Mouse (Mus musculus) kidney, postnatal 10 days (tissue): ENCODE measurements around the gene Akr1cl.
"Not testable (repeated sequence)": the region's sequence is repeated elsewhere in the genome, so short reads cannot be mapped to it uniquely, and the experiment has no call there.

Experiments
- DNase-seq: peaks from one replicate; pipeline ENCODE4 v3.0.0; 2021; ENCODE audit warnings: mixed read lengths

The Akr1cl gene

DNA sequence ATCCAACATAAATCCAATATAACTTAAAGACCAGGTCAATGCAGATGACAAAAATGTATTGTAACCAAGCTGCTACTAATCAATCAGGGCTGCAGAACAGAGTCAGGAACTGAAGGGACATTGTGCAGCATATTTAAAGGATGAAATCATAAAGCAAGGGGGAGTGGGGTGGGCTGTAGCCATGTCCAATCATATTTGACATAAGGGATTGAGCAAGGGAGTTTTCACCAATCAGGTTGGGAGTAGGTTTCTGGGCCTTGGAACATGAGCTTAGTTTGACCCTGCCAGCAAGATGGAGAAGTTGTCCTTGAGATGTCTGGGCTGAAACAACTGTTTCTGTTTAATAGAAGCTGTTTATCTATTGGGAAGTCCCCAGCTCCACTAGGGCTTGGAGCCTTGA lies at the start of gene Akr1cl:
TSS of gene Akr1cl (minus strand) at position 119 of the 400 bp plus-strand sequence.
- no peak for DNase-seq

DNA sequence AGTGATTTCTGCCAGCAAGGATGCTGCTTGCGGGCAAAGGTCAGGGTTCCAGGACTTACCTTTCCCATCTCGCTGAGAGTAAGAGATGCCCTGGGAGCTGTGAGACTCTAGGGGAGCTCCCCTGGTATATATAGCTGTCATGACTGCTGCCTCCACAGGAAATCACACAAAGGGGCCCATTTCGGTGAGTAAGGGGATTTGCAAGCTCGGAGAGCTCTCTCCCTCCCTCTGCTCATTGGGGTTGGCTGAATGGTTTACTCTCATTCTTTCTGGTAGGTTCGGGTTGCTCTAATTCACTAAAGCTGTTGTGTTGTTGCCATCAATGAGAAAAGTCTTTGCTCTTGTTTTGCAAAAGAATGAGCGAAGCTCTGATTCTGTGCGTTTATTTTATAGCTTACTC lies 49.6 kb upstream of the Akr1cl start, which contains the start of gene Crygb:
TSS of gene Crygb (minus strand) at position 101 of the 400 bp plus-strand sequence.
- no peak for DNase-seq

DNA sequence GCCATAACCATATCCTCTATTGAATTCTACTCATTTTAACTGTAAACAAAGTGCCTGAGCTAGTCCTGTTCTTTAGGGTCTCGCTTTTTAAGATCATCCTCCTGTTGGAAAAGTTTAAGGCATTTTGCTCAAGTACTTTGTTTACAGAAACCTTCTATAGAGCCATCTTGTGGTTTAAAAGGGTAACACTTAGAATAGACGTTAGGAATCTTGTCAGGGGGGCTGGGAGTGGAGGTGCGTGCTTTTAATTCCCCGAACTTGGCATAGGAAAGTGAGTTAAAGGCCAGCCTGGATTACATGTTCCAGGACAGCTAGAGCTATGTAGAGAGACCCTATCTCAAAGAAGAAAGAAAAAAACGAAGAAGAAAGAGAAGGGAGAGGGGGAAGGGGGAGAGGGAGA lies 43.0 kb upstream of the Akr1cl start:
- DNase-seq, result no peak

DNA sequence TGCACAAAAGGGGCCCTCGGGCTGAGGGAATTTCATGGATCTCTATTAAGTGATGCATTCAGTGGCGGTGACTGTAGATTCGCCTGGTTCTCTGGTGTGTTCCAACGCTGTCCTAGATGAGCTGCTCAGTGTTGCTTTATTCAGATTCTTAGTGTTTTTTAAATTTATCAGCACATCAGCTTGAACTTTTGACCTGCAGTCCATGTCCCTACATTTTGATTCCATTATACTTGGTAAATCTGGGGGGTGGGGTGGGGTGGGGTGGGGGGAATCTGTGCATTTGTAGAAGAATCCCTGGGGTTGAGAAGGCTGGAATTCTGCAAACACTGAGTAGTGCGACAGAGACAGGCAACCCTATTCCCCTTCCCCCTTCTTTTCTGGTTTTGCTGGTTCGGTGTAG lies 41.0 kb upstream of the Akr1cl start, which contains the start of gene Crygc:
TSS of gene Crygc (minus strand) at position 101 of the 400 bp plus-strand sequence.
- DNase-seq, result no peak

DNA sequence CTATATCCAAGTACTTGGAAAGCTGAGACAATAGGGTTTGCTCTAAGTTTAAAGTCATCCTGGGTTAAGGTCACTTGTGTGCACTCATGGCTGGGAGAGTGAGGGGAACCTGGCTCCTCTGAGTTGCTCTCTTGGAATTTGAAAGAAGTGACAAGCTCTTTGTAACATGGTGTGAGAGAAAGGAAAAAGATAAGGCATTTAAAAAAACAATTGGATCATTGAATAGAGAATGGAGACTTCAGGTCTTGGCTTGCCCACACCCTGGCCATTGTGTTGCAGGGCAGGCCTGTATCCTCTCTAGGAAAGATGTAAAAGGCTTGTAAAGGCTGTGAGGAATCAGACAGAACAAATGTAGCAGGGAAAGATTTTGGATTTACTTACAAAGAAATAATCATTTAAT lies 35.3 kb upstream of the Akr1cl start:
- DNase-seq, result no peak

DNA sequence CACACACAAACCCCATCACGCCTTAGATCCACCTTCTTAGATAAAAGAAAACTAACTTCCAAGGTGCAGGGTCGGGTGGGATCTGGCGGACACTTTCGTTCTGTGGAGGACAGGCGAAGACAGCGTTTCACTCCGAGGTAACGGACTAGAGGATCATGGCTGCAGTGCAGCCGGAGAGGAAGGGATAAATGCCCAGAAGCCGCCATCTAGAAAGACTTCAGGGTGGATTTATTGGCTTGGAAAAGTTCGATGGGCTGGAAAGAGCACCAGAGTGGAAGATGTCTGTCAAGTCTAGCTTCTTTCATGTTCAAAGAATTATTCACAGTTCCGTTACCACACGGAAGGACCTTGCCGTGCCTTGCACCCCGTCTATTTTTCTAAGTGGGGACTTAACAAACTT lies 31.6 kb upstream of the Akr1cl start:
- DNase-seq, result no peak

DNA sequence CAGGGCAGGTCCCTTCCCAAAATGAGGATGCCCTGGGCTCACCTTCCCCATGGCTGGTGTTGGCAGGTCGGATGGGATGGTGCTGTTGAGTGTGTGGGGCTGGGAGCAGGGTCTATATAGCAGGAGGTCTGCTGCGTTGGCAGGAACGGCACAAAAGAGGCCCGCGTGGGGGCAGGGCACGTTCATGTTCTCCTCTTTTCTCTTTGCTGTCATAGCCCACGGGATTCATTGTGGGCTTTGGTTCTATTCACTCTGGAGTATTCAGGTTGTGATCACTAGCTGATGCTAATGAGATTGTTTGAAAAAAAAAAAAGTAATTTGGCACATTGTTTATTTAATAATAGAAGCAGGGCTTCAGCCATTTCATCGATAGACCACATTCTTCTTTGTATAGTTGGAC lies 30.8 kb upstream of the Akr1cl start, which contains the start of gene Crygd:
TSS of gene Crygd (minus strand) at position 101 of the 400 bp plus-strand sequence.
- DNase-seq, result no peak

DNA sequence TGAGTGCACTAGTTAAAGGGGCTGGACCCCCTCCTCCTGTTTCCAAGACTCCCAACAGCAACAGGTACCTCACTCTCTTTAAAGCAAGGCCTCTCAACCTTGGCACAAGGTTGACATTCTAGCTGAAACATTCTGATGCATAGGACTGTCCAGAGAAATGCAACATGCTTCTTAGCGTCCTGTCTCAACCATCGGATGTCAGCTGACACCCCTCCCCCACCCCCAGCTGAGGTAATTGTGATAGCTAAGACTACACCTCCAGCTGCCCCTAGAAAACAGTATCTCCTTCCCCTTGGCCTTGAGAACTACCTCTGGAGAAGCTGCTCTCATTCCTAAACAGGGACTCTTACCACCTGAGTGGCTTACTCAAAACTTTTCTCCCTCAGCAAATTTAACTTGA lies 19.6 kb upstream of the Akr1cl start:
- no peak for DNase-seq

DNA sequence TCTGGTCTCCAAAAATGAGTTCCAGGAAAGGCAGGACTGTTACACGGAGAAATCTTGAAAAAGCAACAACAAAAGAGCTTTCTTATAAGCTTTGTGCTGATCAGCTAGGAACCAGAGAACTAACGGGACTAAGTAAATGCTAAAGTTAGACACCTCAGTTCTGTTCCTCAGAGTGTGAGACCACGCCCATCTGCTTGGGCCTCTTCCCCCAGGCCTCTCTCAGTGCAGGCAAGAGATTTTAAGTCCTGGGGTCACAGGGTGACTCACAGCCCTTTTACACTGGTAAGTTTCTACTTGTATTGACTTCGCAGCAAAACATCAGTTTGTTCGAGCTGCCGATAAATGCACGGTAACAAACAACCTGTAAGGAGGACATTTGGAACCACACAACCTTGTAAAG lies 19.1 kb upstream of the Akr1cl start:
- DNase-seq, result no peak

DNA sequence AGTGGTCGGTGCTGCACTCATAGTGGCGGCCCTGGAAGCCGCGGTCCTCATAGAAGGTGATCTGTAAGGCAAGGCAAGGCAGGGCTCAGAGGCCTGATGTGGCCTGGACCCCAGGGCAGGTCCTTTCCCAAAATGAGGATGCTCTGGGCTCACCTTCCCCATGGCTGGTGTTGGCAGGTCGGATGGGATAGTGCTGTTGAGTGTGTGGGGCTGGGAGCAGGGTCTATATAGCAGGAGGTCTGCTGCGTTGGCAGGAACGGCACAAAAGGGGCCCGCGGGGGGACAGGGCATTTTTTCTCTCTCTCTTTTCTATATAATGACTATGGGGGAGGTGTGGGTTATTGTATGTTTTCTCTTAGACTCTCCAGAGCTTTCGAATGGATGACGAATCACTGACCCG lies 18.4 kb upstream of the Akr1cl start, which contains the start of gene Cryge:
TSS of gene Cryge (minus strand) at position 198 of the 400 bp plus-strand sequence.
- DNase-seq, result not testable (repeated sequence)

DNA sequence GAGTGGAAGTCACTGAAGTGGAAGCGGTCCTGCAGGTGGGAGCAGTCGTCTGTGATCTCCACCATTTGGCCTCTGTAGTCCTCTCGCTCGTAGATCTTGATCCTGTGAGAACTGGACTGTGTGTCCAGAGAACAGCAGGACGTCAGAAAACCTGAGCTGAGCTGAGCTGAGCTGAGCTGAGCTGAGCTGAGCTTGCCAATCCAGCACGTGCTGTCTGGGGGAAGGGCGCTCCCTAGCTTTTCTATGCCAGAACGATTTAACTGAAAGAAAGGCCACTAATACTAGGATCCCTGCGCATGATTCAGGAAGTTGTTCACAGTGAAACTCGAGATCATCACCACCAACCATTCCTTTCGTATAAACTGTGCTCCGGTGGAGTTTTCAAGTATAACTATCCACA lies 16.2 kb upstream of the Akr1cl start:
- peak; percentile 66 for DNase-seq

DNA sequence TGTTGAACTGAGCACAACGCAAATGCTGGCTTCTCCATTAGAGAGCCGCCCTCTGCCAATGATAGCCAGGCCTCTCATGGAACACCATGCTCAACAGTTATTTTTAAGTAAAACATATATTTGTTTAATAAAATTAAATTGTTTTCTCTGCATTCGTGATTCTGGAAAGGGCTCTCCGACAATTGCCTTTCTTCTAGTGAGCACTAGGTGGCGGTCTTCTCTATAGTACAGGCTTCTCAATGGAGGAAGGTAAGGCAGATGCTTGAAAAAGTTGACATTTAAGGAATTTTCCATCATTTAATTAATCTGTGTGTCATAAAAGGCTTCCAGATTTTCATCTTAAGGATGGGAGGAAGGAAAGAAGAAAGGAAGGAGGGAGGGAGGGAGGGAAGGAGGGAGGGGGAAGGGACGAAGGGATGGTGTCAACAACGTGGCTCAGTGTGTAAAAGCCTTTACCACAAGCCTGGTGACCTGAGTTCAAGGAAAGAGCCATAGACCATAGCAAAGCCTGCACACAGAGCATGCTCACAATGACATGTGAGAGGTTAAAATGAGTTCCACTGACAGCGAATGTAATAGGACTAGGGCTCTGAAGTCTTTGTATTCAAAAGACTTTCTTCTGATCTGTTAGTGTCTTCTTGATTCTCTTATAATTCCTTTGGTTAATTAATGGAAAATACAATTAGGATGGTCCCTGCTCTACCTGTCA lies 14.0 kb upstream of the Akr1cl start:
- DNase-seq, result peak; percentile 38

DNA sequence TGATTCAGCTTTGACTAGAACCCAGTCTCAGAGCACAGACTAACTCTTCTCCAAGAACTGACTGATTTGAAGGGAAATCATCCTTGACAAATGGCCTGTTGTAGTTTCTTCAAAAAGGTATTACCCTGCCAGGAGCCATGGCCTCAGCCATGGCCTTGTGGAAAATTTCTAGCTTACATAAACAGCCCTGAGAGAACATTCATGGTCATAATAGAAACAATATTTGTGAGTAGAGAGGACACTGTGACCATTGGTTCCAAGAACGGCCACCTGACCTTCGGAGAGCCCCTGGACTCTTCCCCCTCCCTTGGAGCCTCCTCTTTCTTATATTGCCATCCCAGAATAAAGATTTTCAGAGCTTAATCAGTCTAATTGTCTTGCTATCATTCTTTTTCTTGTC lies 10.9 kb upstream of the Akr1cl start:
- no peak for DNase-seq

DNA sequence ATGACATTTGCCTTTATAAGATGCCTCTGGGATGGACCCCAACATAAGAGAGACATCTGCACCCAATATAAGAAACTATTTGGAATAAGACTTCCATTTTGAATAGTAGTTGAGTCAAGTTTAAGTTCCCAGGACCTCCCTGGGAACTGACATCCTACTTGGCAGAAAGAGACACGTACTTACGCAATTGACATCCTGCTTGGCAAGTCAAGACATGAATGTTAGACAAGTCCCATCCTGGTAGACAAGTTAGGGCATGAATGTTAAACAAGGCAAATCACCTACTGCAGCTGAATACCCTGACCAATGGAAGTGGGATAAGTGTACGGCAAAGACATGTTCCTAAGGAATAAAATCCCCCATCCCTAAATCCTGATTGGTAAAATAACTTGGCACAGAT lies 9.3 kb upstream of the Akr1cl start:
- no peak for DNase-seq

DNA sequence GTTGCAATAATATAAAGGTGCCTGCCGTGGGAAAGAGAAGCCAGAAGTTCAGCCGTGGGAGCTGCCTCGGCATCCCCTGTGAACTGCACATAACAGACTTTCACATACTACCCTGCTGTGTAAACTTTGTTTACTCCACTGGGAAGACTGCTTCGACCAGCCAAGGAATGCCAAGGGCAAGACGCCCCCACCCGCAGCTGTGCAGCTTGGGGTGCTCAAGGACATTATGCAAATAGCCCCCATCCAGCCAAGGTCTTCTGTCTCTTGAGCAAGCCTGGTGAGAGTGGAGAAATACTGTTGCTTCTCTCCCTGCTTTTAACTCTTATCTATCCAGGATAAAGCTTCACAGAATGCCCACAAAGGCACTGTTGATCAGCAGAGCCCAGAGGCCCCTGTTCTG lies 8.2 kb upstream of the Akr1cl start:
- DNase-seq, result no peak

DNA sequence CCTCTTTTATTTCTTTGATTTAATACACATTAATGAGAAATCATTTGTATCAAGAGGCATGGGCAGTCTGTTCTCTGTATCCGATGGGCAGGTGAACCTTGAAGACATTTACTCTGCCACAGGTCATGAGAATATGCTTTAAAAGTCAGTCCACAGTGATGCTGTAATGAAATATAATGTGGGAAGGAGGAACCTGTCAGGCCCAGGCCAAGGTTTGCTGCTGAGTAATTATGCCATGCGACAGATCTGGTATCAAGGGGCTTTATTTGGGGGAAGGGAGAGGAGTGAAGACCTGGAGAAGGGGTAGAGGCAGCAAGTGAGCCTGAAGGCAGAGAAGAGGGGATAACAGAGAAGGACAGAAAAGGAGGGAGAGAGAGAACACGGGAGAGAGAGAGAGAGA lies 7.1 kb upstream of the Akr1cl start:
- DNase-seq, result no peak

DNA sequence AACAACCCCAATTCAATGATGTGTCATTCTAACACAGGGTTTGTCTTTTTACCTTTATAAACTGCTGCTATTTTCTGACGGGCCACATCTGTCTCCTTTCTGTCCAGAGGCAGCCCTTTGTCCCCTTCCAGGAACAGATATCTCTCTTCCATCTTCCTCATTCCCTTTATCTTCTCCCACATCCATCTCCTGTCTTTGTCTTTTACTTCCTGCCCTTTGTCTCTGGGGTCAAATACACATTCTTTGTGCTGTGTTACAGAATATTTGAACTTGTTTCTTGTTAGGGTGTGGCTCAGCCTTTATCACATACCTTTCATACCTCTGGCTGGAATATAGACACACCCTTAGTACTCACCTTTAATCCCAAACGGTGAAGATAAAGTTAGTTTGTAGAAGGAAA lies 5.0 kb upstream of the Akr1cl start:
- DNase-seq, result no peak

DNA sequence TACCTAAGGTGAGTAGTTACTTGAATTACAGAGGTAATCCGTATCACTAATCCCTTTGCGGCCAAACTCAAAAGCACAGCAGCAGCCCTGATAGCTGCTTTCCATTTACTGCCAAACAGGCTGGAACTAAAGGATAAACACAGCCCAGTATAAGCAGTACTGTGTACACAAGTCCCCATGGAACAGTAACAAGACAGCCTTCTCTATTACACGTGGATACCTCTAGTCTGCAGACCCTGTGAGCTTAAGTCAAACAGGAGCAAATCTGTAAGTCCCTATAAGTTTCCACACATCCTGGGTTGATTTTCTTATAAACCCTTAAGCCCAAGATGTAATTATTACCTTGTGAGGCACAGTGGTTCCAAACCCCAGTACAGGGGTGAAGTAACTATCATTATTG lies 3.0 kb upstream of the Akr1cl start:
- no peak for DNase-seq

DNA sequence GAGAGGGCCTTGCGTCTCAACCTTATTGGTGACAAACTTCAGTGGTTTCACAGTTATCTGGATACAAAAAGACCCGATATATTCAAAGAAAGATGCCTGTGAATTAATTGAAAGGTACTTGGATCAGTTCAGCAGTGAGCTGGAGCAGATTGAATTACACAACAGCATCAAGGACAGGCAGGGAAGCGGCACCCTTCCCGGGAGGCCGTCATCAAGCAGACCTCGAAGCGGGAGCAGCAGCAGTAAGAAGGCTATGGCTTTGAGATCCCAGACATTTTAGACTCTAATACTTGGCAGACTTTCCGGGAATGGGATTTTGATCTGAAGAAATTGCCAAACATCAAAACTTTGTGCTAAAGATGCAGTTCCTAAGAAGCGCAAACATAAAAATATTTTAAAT lies 4.4 kb downstream of the Akr1cl start:
- no peak for DNase-seq

DNA sequence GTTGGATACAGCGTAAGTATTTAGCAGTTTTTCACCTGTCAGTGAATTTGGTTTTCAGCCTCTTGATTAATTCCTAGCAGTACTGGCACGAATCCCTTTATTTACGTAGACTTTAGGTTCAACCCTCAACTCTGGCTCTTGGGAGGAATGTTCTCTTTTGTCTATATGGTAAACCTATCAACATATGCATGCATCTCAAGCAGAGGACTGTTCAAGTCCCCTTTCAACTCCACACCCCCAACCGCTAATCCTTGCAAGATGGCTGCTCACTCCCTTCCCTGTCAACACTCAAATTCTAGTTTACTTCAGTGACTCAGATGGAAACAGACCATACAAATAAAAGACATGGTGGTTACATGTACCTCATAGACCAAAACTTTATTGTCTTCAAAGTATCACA lies 19.8 kb downstream of the Akr1cl start:
- DNase-seq, result no peak

DNA sequence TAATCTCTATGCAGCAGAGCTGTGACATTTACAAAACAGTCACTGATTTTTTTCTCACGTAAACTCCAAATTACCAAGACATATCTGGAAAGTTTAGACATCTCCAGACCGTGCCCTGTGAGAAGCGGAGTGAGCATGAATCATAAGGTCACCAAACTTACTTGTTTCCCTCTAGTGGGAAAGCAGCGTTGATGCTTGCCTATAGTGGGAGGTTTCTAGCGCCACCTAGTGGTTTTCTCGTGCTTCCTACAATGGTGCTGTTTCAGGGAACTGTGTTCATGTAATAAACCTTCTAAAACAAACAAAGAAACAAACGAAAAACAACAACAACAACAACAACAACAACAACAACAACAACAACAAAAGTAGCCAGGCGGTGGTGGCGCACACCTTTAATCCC lies 22.4 kb downstream of the Akr1cl start:
- peak; percentile 74 for DNase-seq

DNA sequence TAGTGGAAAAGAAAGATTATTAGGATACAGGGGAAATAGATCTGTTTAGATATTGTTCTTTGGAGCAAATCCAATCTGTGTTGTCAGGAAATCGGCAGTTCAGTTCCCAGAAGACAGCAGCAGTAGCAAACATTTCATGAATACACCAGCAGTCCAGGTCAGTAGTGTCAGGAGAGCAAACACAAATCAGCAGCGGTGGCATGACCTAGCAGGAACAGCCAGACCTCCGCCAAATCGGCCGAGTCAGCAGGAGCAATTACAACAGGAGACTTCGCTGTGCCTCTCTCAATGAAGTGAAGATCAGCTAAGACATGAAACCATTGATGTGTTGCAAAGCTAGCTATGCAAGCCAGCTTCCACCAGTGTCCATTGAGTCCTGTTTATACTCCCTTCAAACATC lies 27.0 kb downstream of the Akr1cl start:
- no peak for DNase-seq

DNA sequence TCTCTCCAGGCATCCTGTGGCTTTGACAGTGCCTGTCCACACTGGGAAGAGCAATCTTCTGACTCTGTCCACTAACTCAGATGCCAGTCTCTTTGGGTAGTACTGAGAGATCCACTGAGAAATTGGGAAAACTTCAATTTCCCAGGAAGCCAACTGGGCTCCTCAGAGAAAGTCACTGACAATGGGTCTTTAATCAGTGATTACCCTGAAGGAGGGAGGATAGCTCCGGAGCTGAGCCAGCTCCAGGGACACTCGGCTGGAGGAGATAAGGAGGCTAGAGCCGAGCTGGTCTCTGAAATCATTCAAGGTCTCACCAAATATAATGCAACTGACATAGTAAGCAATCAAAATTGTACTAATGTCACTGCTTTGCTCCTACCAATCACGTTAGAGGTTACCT lies 28.0 kb downstream of the Akr1cl start:
- DNase-seq, result no peak

DNA sequence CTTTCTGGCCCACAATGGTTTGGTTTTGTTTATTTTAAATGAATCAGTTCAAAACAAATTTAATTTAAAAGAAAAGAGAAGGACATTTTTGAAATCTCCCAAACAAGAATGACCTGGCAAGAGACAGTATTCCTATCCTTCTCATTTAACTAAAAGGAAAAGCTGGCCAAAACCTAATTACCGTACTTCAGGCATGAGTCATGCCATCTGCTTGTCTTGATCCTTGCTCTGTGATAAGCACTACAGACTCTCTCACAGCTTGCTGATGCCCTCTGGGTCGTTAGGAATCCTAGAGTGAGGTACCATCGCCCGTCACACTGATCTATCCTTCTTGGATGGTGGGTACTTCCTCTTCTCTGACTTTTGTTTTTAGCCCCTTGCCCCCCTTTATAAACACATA lies 39.4 kb downstream of the Akr1cl start:
- DNase-seq, result no peak

DNA sequence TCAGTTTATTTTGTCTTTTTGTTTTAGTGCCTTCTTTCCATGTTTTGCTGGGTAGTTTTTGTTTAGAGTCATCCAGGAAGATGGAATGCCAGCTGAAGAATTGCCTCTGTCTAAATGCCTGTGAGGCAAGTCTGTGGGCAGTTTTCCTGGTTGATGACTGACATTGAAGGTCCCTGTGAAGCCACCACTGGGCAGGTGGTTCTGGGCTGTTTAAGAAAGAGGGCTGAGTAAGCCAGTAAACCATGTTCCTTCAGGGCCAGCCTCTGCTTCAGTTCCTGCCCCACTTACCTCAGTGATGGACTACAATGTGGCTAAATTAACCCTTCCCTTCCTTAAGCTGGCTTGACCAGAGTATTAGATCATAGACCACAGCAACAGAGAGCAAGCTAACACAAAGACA lies 44.4 kb downstream of the Akr1cl start:
- no peak for DNase-seq
